Mouse (Mus musculus) left cerebral cortex, adult 2 months (tissue): ENCODE results near the gene Acmsd. TPM values are rescaled to one million over a fixed set of nuclear protein-coding genes. Genes with fewer than 3 reads are reported as not detected.
A peak's percentile ranks its signal among the peaks of the same experiment; 100 is the strongest.

Source experiments
- DNase-seq, 2 experiments: peaks; one replicate each; pipeline ENCODE4 v3.0.0; 2021 to 2022; ENCODE audit warnings: low spot score in 2 of 2, mixed read lengths in 1 of 2; ENCODE audit errors: extremely low spot score in 1 of 2
- H3K27ac ChIP-seq: fragments of 200-600 bp; 2 replicates; pipeline ENCODE4 v1.8.1; 2022
- H3K4me3 ChIP-seq: fragments of 200-600 bp; 2 replicates; pipeline ENCODE4 v1.8.1; 2022
- CTCF ChIP-seq: fragments of 200-600 bp; IDR thresholded peaks from 2 replicates; pipeline ENCODE4 v1.8.1; 2022; ENCODE audit warnings: antibody characterized with exemption, mild to moderate bottlenecking, moderate library complexity
- intact Hi-C: fragments of 180-260 bp; cut with DNase I; formaldehyde crosslinking; loops from one replicate; pipeline ENCODE4 v1.15.1; 2025
- total RNA-seq, 2 experiments: library from RNA; stranded (reverse); gene quantifications; 2 replicates each; pipeline ENCODE4 v1.2.3; 2021

Acmsd gene
- total RNA-seq, 2 experiments from 2014 or later, result not detected

DNA sequence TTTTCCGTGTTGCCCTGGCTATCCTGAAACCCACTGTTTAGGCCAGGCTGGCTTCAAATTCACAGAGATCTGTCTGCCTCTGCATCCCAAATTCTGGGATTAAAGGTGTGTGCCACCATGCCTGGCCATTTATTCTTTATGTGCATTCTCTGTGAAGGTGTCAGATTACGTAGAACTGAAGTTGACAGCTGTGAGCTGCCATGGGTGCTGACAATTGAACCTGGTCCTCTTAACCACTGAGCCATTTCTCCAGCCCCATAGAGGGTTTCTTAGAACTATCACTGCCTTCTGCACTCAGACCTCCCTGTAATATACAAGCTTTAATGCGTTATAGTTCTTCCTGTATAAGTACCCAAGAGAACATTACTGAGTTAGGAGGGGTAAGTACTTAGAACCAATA is 49.4 kb downstream of the Acmsd start:
- Histone ChIP-seq H3K27ac (no peak overlapping the region), H3K4me3 (no peak overlapping the region)
- intact Hi-C loops, result no loop called here
- DNase-seq, result no peak
- no peak for TF ChIP-seq CTCF

DNA sequence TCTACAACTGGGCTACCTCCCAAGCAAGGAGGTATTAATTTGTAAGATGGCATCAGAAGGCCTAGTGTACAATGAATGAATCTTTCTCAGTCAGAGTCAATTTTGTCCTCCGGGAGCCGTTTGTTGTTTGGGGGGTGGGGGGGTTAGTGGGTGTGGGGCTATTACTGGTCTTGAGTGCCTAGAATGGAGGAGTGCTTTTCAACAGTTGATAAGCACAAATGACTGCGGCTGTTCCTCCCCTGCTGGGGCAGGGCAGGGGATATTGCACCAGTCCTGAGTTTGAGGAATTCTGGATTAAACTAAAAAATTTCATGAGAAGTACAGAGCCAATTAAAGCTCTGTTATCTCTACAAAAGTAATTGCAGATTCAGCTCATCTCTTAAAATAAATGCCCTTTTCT is 50.9 kb downstream of the Acmsd start:
- intact Hi-C loops, result no loop called here
- H3K4me3 ChIP-seq, result no peak overlapping the region
- H3K27ac ChIP-seq, result no peak overlapping the region
- TF ChIP-seq CTCF, result no peak
- no peak for DNase-seq

DNA sequence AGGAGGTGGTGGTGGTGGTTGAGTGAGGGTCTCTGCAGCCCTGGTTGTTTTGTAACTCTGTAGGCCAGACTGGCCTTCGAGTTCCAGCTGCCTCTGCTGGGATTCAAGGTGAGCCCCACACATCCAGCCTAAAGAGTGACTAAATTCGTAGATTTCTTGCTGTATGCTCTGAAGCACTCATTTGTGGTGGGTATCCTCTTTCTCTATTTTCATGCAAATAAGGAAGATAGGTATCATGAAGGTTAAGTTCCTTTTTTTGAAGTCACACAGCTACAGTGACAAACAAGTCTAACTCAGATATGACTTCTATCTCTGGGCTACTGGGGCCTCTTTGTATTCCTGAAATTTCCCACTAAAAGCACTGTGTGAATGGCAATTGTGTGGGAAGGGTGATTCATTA is 51.6 kb downstream of the Acmsd start:
- DNase-seq, result no peak
- H3K27ac ChIP-seq, result no peak overlapping the region
- no peak overlapping the region for H3K4me3 ChIP-seq
- no peak for TF ChIP-seq CTCF
- intact Hi-C loops, result no loop called here

DNA sequence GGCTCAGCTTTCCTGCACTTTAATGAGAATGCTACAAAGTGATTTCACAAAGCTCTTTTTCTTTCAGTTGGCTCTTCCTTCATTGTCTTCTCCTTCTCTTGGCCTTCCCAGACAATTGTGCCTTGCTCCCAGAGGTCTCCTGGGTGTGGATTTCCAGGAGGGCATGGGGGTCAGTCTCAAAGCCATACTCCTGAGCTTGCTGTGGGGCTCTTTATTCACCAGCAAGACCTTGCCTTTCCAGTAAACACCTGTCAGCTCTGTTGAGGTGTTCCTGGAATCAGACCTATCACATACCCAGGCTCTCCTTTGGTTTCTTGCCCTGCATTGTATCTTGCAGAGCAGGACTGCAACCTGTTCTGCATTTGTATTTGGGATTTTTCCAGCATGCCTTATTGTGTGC is 54.6 kb downstream of the Acmsd start:
- no peak overlapping the region for H3K27ac ChIP-seq
- no peak for DNase-seq

DNA sequence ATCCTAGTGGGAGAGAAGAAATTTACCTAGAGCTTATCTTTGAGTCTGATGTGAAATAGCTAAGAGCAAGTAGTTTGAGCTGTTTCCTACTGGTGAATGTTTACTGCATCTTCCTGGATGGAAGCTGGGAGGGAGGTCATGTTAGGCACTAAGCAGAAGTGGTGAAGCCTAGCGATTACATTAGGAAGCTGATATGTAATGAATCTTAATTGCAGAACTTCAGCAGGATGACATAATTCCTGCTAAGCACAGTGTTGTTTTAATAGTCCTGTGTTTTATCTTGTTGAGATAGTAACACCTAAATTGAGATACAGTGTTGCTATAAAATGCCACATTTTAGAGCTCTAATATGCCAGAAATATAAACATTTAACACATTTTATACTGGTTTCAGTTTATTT is 56.7 kb downstream of the Acmsd start:
- Histone ChIP-seq H3K4me3 (no peak overlapping the region), H3K27ac (no peak overlapping the region)
- no peak for DNase-seq
- no peak for TF ChIP-seq CTCF
- intact Hi-C loops, result no loop called here

More for the DNA sequence above, 54.6 kb downstream of the Acmsd start:
- no peak for TF ChIP-seq CTCF
- no peak overlapping the region for H3K4me3 ChIP-seq
- intact Hi-C loops, result no loop called here

DNA sequence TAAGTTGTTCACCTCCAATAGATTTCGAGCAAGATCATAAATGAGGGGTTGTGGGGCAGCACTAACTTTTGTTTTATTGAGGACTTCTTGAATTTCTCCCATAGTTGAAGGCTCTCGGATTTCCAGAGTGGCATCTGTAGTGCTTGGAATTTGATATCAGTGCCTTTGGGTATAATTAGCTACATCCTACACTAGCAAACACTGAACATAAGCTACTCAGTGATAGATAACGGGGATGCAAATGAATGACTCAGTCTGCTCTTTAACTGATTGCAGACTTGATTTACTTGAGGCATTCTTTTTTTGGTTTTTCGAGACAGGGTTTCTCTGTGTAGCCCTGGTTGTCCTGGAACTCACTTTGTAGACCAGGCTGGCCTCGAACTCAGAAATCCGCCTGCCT is 59.7 kb downstream of the Acmsd start:
- intact Hi-C loops, result no loop called here
- no peak for DNase-seq
- TF ChIP-seq CTCF, result no peak
- Histone ChIP-seq H3K4me3 (no peak overlapping the region), H3K27ac (no peak overlapping the region)

DNA sequence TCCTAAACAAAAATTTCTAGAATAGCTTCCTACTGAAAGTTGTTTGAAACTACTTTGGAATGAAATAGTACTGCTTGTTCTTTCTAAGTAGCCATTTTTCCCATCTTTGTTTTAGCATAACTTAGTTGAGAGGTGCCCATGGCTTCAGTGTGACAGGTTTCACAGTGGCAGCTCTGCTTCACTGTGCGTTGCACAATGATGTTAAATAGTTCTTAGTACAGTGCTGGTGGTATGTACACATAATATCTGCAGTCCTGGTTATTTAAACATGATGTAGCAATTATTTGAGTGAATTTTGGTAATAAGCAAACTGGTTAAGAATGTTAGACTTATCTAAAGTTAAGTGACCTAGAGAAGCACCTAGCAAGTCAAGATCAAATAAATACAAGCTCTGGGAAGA is 64.2 kb downstream of the Acmsd start:
- Histone ChIP-seq H3K27ac (no peak overlapping the region), H3K4me3 (no peak overlapping the region)
- no peak for TF ChIP-seq CTCF
- intact Hi-C loops, result no loop called here
- DNase-seq, result no peak

DNA sequence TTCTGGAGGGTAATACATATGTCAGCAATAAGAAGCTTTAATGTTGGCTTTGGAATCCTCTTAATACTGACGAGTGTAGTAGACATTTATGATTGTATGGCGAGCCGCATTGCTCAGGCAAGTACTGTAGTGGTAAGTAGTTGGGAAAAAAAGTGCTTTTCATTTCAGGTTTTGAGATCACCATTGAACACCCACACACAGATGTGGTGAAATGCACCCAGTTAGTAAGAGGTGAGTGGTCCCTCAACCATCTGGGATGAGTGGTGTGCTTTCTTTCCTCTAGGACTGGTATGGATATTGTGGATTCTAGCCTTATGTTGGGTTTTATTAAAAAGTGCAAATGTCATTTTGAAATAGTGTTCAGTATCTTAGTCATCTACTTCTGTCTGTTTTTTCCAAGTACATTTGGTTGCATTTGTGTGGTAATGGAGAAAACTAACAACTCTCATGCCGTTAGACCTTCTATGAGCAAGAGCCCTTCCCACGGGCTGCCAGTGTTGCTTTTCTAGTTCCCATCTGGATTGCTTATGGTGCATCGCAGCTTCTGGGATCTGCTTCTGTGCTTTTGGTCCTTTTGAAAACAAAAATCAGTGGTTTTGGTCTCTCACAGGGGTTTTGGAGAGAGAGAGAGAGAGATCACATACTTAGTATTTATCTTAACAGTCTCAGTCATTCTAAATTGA is 66.0 kb downstream of the Acmsd start:
- intact Hi-C loops, result no loop called here
- no peak for DNase-seq
- Histone ChIP-seq H3K27ac (no peak overlapping the region), H3K4me3 (no peak overlapping the region)
- no peak for TF ChIP-seq CTCF

DNA sequence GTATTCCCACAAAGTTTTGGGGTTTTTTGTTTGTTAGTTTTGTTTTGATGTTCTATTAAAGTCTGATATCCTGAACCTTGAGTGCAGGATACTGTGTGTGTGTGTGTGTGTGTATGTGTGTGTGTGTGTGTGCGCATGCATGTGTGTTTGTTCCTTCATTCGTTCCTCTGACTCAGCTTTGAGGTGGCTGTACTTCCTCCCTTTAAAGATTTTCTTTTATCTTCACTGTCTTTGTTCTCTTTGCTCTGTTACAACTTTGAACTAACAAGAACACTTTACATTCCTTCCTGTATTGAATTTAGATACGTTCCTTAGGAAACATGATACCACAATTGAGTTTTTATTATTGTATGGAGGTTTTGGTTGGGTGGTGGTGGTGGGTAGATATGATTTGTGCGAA is 67.1 kb downstream of the Acmsd start:
- H3K4me3 ChIP-seq, result no peak overlapping the region
- no peak overlapping the region for H3K27ac ChIP-seq
- DNase-seq, result no peak
- intact Hi-C loops, result no loop called here
- TF ChIP-seq CTCF, result no peak

DNA sequence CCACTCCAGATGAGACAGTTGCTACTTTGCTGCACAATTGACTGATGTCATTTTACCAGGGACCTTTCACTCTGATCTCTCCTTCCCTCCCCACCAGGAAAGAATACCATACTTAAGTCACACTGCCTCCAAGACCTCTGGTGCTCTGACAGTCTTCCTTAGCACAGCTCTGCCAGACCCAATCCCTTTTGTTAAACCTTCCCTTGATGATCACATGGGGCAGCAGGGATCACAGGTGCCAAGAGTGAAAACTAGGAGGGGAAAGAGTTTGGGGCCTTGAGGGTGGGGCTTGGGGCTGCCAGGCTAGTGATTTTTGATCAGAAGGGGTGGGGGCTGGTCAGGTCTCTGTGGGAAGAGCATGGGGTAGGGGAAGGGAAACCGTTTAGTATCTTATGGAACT is 67.5 kb downstream of the Acmsd start:
- no peak for DNase-seq
- TF ChIP-seq CTCF, result no peak
- intact Hi-C loops, result no loop called here
- no peak overlapping the region for H3K27ac ChIP-seq
- no peak overlapping the region for H3K4me3 ChIP-seq

DNA sequence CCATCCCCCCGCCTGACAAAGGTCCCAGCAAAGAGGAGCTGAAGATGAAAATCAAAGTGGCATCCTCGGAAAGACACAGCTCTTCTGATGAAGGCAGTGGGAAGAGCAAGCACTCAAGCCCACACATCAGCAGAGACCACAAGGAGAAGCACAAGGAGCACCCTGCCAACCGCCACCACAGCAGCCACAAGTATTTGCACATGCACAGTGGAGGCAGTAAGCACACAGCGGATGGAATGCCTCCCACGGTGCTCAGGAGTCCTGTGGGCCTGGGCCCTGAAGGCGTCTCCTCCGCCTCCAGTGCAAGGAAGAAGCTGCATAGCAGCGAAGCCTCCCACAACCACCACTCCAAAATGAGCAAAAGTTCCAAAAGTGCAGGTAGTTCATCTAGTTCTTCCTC is 73.7 kb downstream of the Acmsd start:
- intact Hi-C loops, result no loop called here
- DNase-seq, result peak in 1 of 2 experiments; percentile 25

DNA sequence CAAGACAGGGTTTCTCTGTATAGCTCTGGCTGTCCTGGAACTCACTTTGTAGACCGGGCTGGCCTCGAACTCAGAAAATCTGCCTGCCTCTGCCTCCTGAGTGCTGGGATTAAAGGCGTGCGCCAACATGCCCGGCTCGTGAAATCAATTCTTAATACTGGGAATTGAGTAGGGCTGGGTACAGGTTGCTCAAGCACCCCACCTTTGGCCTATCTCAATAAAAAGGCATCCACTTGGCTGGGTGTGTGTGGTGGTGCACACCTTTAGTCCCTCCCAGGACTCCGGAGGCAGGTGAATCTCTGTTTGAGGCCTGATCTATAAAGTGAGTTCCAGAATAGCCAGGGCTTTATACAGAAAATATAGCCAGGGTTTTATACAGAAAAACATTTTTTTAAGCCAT is 79.5 kb downstream of the Acmsd start:
- intact Hi-C loops, result no loop called here
- TF ChIP-seq CTCF, result no peak
- DNase-seq, result no peak
- H3K4me3 ChIP-seq, result no peak overlapping the region
- H3K27ac ChIP-seq, result no peak overlapping the region

More for the DNA sequence above, 73.7 kb downstream of the Acmsd start:
- no peak overlapping the region for H3K4me3 ChIP-seq
- no peak for TF ChIP-seq CTCF
- no peak overlapping the region; the same call in 1 of the 2 replicates for H3K27ac ChIP-seq

DNA sequence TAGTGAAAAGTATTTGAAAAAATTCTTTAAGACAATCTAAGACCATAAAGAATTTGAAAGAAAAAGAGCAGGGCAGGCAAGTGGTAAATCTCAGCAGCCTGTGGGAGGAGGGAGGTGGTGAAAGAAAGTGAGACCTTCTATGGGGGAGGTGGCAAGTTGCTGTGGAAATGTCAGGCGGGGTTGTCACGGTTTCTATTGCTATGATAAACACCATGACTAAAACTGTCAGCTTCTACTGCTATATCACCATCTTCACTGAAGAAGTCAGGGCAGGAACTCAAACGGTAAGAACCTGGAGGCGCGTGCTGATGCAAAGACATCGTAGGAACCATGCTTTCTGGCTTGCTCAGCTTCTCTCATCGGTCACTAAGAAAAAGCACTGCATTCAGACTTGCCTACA is 83.7 kb downstream of the Acmsd start:
- H3K27ac ChIP-seq, result 0 out of 2 replicates have a peak overlapping the region, but pooled peaks have one; percentile 9
- DNase-seq, result peak in 1 of 2 experiments; percentile 24
- no peak overlapping the region for H3K4me3 ChIP-seq
- TF ChIP-seq CTCF, result no peak
- intact Hi-C loops, result no loop called here
